Mouse (Mus musculus) natural killer cell, adult 2 months (primary cell): ENCODE measurements around the gene Nek7.

ENCODE experiments used
- DNase-seq, 2 experiments: peaks; one replicate each; pipeline ENCODE4 v3.0.0; 2022; ENCODE audit warnings: low spot score in 2 of 2

Nek7 gene

GRCm38 (mm10) chr1:138510566-138510965 is 109.4 kb downstream of the Nek7 start:
- DNase-seq, result no peak

- no peak for DNase-seq
Measured at GRCm38 (mm10) chr1:138507446-138508043, 112.4 kb downstream of the Nek7 start.

- DNase-seq, result no peak
Measured at GRCm38 (mm10) chr1:138507014-138507413, 112.9 kb downstream of the Nek7 start.

- no peak for DNase-seq
Measured at GRCm38 (mm10) chr1:138504228-138504627, 115.7 kb downstream of the Nek7 start.

- no peak for DNase-seq
Measured at GRCm38 (mm10) chr1:138500691-138501090, 119.2 kb downstream of the Nek7 start.

GRCm38 (mm10) chr1:138500155-138500554 is 119.8 kb downstream of the Nek7 start:
- DNase-seq, result no peak

- DNase-seq, result no peak
Measured at GRCm38 (mm10) chr1:138499461-138499860, 120.5 kb downstream of the Nek7 start.

GRCm38 (mm10) chr1:138491382-138492097 is 128.4 kb downstream of the Nek7 start:
- no peak for DNase-seq

- DNase-seq, result no peak
Measured at GRCm38 (mm10) chr1:138487569-138487968, 132.4 kb downstream of the Nek7 start.

- no peak for DNase-seq
Measured at GRCm38 (mm10) chr1:138480694-138481093, 139.2 kb downstream of the Nek7 start.

- DNase-seq, result no peak
Measured at GRCm38 (mm10) chr1:138465352-138465751, 154.6 kb downstream of the Nek7 start.

GRCm38 (mm10) chr1:138461425-138461824 is 158.5 kb downstream of the Nek7 start:
- no peak for DNase-seq

- no peak for DNase-seq
Measured at GRCm38 (mm10) chr1:138449476-138449851, 170.5 kb downstream of the Nek7 start.

- DNase-seq, result no peak
Measured at GRCm38 (mm10) chr1:138448635-138449475, 171.1 kb downstream of the Nek7 start.

- no peak for DNase-seq
Measured at GRCm38 (mm10) chr1:138446846-138447245, 173.1 kb downstream of the Nek7 start.
